Mouse (Mus musculus) hindbrain, postnatal 0 days (tissue): ENCODE results near the gene Uvrag. TPM values are rescaled to one million over a fixed set of nuclear protein-coding genes. Genes with fewer than 3 reads are reported as not detected.

Source experiments
- ATAC-seq: fragments of 200-750 bp; cut with Nextera tagmentation; 2 replicates; pipeline ENCODE4 v1.8.0; 2017; ENCODE audit warnings: mild to moderate bottlenecking, moderate TSS enrichment, moderate library complexity
- DNase-seq: peaks from one replicate; pipeline ENCODE4 v3.0.0-alpha.2; 2015; ENCODE audit warnings: low spot score
- H3K27ac ChIP-seq: fragments of 300-500 bp; sonication (generic); 2 replicates; pipeline ENCODE4 v1.5.1; 2014; ENCODE audit warnings: mild to moderate bottlenecking
- H3K27me3 ChIP-seq: fragments of 300-500 bp; sonication (generic); 2 replicates; pipeline ENCODE4 v1.6.1; 2014; ENCODE audit warnings: low read length, mixed read lengths; ENCODE audit not compliant: insufficient read depth
- H3K36me3 ChIP-seq: fragments of 300-500 bp; sonication (generic); 2 replicates; pipeline ENCODE4 v1.6.1; 2014; ENCODE audit warnings: low read length, mixed read lengths; ENCODE audit not compliant: insufficient read depth
- H3K4me1 ChIP-seq: fragments of 300-500 bp; sonication (generic); 2 replicates; pipeline ENCODE4 v1.6.1; 2014; ENCODE audit warnings: antibody characterized with exemption, low read length, mixed read lengths; ENCODE audit not compliant: insufficient read depth
- H3K4me2 ChIP-seq: fragments of 300-500 bp; sonication (generic); 2 replicates; pipeline ENCODE4 v1.6.1; 2014; ENCODE audit warnings: low read depth, mild to moderate bottlenecking, low read length, moderate library complexity, mixed read lengths
- H3K4me3 ChIP-seq: fragments of 300-500 bp; sonication (generic); 2 replicates; pipeline ENCODE4 v1.5.1; 2014; ENCODE audit warnings: low read length
- H3K9ac ChIP-seq: fragments of 300-500 bp; sonication (generic); replicated peaks from 2 replicates; pipeline ENCODE4 v1.6.1; 2014; ENCODE audit warnings: mild to moderate bottlenecking, low read length, moderate library complexity, mixed read lengths
- H3K9me3 ChIP-seq: fragments of 300-500 bp; sonication (generic); 2 replicates; pipeline ENCODE4 v1.6.1; 2016; ENCODE audit warnings: low read length, mixed read lengths
- CTCF ChIP-seq: IDR thresholded peaks from 2 replicates; pipeline ENCODE4 v1.5.1; 2016; ENCODE audit warnings: antibody characterized with exemption, control low read depth, low read depth
- WGBS: fragments of 180-500 bp; shearing (Covaris S2); extraction: QIAGEN DNeasy Blood & Tissue Kit; methylation state at CpG from one replicate; pipeline ENCODE4 v1.1.7; 2014; 5-methylcytosine and 5-hydroxymethylcytosine counted together
- polyA plus RNA-seq: library from polyadenylated mRNA; unstranded; fragments of >200 nt; fragmentation: Nextera tagmentation; extraction: Ambion mirVana; gene quantifications from 2 replicates; pipeline ENCODE4 v1.2.1, GENCODE M21; 2015
- total RNA-seq: library from RNA; depleted of rRNA; stranded (reverse); fragments of >200 nt; gene quantifications from 2 replicates; pipeline ENCODE4 v1.2.3, GENCODE M21; 2014

Uvrag gene
- total and polyA plus RNA-seq, 2 experiments from 2014 or later: 16.5 to 36.7 TPM

DNA sequence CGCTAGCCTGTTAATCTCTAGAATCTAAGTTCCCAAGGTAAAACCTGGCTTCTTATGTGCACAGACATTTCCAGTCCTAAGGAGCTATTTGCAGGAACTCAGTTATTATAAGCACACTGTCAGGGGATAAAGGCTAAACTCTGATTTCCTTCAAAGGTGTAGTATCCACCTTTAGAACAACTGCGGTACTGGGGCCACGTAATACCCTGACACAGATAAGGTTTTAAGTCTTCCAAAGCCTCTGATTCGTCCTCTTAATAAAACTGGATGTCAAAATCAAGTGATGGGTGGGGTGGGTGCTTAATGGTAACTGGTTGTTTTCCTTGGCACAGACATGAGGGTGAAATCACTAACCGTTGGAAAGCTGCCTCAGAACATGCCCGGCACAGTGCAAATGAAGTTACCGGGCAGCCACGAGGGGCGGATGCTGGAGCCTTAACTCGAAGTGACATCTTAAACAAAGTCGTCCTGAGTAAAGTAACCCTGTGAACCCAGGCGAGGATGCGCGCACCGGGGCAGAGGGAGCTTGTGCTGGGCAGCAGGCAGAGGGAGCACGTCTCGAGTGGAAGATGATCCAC, 83.8 kb downstream of the Uvrag start:
- Histone ChIP-seq H3K36me3 (no peaks in the 10 kb centered on the region), H3K9ac (no peak overlapping the region), H3K4me1 (no peaks in the 10 kb centered on the region), H3K4me3 (no peak overlapping the region), H3K9me3 (no peaks in the 10 kb centered on the region), H3K4me2 (no peak overlapping the region), H3K27ac (no peak overlapping the region), H3K27me3 (no peaks in the 10 kb centered on the region)
- TF ChIP-seq CTCF: no peak
- DNase-seq: no peak
- 80% methylated on average over 17 of the region's 17 CpGs for WGBS
- no peak for ATAC-seq

DNA sequence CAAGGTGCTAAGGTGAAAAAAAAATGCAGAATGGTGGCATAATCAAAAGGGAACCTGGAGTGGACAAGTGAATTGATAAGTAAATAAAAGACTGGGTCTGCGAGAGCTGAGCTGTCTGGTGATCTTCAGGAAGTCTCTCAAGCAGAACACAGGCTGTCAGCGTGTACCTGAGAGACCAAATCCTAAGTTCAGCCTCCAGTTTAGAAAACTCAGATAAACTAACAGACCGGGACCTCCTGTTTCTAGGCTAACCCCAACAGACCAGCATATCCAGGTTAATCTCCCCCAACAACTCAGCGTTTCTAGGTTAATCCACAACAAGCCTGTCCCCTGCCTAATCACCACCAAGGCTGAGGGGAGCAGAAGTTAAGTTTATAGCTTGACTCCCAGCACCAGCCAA, 87.3 kb downstream of the Uvrag start:
- no peak for TF ChIP-seq CTCF
- Histone ChIP-seq H3K27ac (no peak overlapping the region), H3K36me3 (no peaks in the 10 kb centered on the region), H3K9ac (no peak overlapping the region), H3K4me1 (no peaks in the 10 kb centered on the region), H3K27me3 (no peaks in the 10 kb centered on the region), H3K4me3 (no peak overlapping the region), H3K9me3 (no peaks in the 10 kb centered on the region), H3K4me2 (no peak overlapping the region)
- no peak for ATAC-seq
- DNase-seq: no peak
- 85% methylated on average over 4 of the region's 4 CpGs for WGBS

DNA sequence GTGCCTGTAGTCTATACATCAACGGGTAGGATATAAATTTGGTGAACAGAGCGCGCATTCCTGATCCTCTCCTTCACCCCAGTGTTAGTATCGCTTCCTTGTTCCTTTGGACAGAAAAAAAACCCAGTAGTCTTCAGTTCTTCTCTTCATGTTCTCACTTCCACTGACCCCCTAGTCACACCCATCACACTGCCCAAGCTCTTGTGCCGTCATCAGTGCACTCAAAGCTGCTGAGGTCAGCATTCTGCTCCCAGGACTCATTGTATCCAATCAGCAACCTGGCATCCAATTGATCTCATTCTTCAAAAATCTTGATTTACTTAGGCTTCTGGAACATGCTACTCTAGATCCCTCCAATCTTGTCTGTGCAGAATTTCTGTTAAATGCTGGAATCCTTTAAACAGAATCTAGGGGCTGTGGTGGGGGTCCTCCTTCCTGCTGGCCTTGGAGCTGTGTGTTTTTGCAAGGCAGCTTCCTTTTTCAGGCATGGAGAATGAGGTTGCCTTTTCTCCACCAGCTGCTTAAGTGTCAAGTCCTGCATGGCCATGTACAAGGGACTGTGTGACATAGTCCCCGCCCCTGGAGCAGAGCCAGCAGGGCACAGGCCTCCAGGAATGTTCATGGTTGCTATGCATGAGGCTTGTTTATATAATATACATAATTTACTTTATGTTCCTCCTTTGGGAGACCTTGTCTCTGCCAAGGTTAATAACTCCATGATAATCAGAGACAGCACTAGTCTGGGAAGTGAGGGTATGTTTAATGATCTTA, 88.3 kb downstream of the Uvrag start:
- no peak overlapping the region for H3K9ac ChIP-seq
- H3K4me1 ChIP-seq: no peaks in the 10 kb centered on the region
- H3K4me3 ChIP-seq: no peak overlapping the region
- no peak for ATAC-seq
- H3K27me3 ChIP-seq: no peaks in the 10 kb centered on the region
- H3K27ac ChIP-seq: no peak overlapping the region
- H3K36me3 ChIP-seq: no peaks in the 10 kb centered on the region
- no peak overlapping the region for H3K4me2 ChIP-seq
- 85% methylated on average over 6 of the region's 6 CpGs for WGBS
- TF ChIP-seq CTCF: no peak
- H3K9me3 ChIP-seq: no peaks in the 10 kb centered on the region
- DNase-seq: no peak

DNA sequence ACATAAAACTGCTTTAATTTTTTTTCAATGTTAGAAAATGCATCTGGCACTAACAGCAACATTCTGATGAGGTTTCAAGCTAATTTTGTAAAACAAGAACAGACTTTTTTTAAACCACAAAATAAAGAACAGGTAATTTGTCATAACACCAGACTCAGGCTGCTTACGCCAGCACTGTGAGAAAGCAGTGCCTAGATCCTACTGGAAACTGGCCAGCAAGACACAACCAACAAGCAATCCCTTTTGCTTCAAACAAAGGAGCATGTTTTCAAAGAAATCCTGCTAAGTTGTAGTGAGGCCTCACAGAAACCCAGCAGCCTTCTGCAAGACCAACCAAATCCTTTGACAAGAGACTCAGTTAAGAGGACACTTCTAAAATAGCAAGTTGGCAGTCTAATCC, 90.1 kb downstream of the Uvrag start:
- Histone ChIP-seq H3K27me3 (no peaks in the 10 kb centered on the region), H3K4me2 (no peak overlapping the region), H3K4me1 (no peaks in the 10 kb centered on the region; the same call in 1 of the 2 replicates), H3K27ac (peak overlapping the region; percentile 48; the same call in 1 of the 2 replicates), H3K9ac (no peak overlapping the region), H3K36me3 (no peaks in the 10 kb centered on the region), H3K4me3 (no peak overlapping the region), H3K9me3 (no peaks in the 10 kb centered on the region)
- peak; percentile 63 for DNase-seq
- TF ChIP-seq CTCF: no peak
- 47% methylated on average over 1 of the region's 1 CpGs for WGBS
- ATAC-seq: peak; percentile 66; the same call in 1 of the 2 replicates

DNA sequence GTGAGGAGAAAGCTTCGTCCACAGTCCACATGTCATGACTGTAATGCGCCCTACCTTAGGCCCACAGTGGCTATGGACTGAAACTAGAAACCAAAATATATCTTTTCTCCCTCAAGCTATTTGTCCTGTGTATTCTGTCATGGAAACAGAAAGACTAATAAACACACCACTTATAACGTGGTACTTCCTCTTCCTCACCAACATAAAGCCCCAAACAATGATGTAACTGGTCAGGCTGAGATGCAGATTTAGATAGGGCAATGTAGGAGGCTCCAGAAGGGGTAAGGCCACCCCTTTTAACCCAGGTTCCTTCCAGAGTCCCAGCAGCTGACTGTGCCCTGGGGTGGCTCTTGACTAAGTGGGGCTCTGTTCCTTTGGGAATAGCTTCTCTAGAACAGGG, 91.0 kb downstream of the Uvrag start:
- Histone ChIP-seq H3K27ac (no peak overlapping the region), H3K9me3 (no peaks in the 10 kb centered on the region), H3K4me2 (no peak overlapping the region), H3K9ac (no peak overlapping the region), H3K4me3 (no peak overlapping the region), H3K36me3 (no peaks in the 10 kb centered on the region), H3K4me1 (no peaks in the 10 kb centered on the region; the same call in 1 of the 2 replicates), H3K27me3 (no peaks in the 10 kb centered on the region)
- 88% methylated on average over 3 of the region's 3 CpGs for WGBS
- ATAC-seq (no peak), DNase-seq (no peak)
- TF ChIP-seq CTCF: no peak

DNA sequence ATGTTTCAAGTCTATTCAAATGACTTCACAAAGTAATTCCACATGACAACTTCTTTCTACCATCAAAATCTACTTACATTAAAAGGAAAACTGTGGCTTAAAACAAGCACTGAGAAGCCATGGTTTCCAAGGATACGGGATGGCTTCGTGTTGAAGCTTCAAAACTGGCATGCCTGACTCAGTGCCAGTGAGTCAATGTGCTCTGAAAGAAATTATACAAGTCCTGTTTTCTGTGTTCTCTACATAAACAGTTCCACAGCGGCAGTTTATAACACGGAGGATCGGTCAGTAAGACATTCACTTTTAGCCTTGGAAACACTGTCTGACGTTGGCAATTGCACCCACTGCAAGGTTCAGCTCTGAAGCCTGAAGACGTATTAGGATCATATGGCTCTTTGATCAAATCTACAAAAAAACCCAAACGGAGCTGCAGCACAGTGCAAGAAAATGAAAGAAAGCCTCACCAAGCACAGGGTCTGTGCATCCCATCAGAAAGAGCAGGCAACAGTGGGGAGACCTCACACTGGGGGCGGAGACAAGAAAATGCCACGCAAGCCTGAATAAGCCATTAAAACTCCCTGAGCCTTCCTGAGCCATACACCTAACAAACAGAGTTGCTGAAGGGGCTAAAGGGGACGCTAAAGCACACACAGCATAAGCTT, 94.3 kb downstream of the Uvrag start:
- peak; percentile 53; the same call in 1 of the 2 replicates for ATAC-seq
- no peak overlapping the region for H3K4me3 ChIP-seq

More for the DNA sequence above, 94.3 kb downstream of the Uvrag start:
- Histone ChIP-seq H3K27me3 (no peaks in the 10 kb centered on the region), H3K9me3 (no peaks in the 10 kb centered on the region), H3K4me1 (no peaks in the 10 kb centered on the region; the same call in 1 of the 2 replicates), H3K4me2 (peak overlapping the region; percentile 37), H3K9ac (no peak overlapping the region), H3K27ac (no peak overlapping the region), H3K36me3 (no peaks in the 10 kb centered on the region)
- TF ChIP-seq CTCF: no peak
- WGBS: 38% methylated on average over 11 of the region's 11 CpGs
- DNase-seq: peak; percentile 68
